Mouse (Mus musculus) liver, postnatal 0 days (tissue): ENCODE measurements around the gene Ntrk2.

ENCODE experiments used
- CTCF ChIP-seq: sonication (generic); IDR thresholded peaks from 2 replicates; pipeline ENCODE4 v1.5.1; 2016; ENCODE audit warnings: antibody characterized with exemption, low read depth
- EP300 ChIP-seq: IDR thresholded peaks from 2 replicates; pipeline ENCODE4 v1.6.1; 2016; ENCODE audit warnings: antibody characterized with exemption, low read depth, mild to moderate bottlenecking

GRCm38 (mm10) chr13:58999373-59000053 lies 193.1 kb downstream of the Ntrk2 start:
- TF ChIP-seq CTCF (no peak), EP300 (no peak; the same call in 1 of the 2 replicates)
